ENCODE assay signal across 28 mouse cellular contexts in the genomic region with DNA sequence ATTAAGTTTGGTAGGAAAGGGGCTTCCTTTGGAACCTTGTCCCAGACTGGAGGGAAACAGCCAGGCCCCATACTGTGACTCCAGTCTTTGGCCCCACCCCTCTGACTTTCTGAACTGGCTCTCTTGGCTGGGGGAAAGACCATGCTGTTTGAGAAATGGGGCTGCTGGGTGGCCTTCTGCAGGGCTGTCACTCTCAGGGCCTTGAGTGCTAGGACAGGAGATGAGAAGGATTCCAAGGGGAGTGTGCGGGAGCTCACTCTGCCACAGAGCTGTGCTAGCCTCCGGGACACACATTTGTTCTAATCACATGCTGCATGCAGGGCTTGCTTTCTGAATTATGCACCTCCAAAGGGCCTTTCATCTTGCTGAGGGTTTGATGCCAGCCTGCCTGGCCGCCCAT.
DNase-seq lines count a peak whose midpoint lies in the region; ATAC-seq and TF ChIP-seq lines count a peak whose summit lies in the region.
"Had no signal": no experiment of that assay in that cellular context is flagged by ENCODE, and none has a peak within 500 bp of the region (broad histone marks: within the 10 kb centered on the region; RNA-seq: fewer than 3 reads in every experiment).

No protein-coding gene starts in this region.

- no peak for ATAC-seq in embryonic facial prominence, embryonic 13.5 days (ENCODE audit: insufficient number of reproducible peaks, insufficient read depth, low FRiP score, low TSS enrichment, low read depth)
- ATAC-seq in kidney, embryonic 15.5 days (replicated peaks; ENCODE audit: low FRiP score): peak; percentile 43
- 0 out of 2 replicates have a peak, but pooled peaks have one; percentile 30 for ATAC-seq in midbrain, embryonic 13.5 days
- no peak for ATAC-seq in midbrain, postnatal 0 days (ENCODE audit: low FRiP score)
- peak; percentile 61 for ATAC-seq in midbrain, embryonic 16.5 days
- ATAC-seq: forebrain, embryonic 15.5 days; inflammation-experienced regulatory T-cells, adult 6 months; Patski had no signal

- TF ChIP-seq CTCF in kidney, adult 2 months (conservative IDR thresholded peaks at IDR 0.05; ENCODE audit: insufficient read depth, insufficient read length, low read depth, low read length): no peak
- TF ChIP-seq CTCF in midbrain, postnatal 0 days (IDR thresholded peaks at IDR 0.05): no peak

- no peak for DNase-seq in embryonic facial prominence, embryonic 10.5 days (ENCODE audit: low spot score)
- DNase-seq in kidney, adult 2 months: no peak
- no peak for DNase-seq in midbrain, postnatal 0 days (ENCODE audit: low spot score)
- DNase-seq: adrenal gland, adult 2 months; adrenal gland, postnatal 14 days; B cell, adult 2 months; cerebellum, adult 11 months; cerebellum, adult 8-10 months; gastrocnemius, postnatal 25 days; heart, adult 18-20 months; heart, postnatal 10 days; heart, postnatal 36 days had no signal

- no peak for TF ChIP-seq POLR2A in kidney, adult 2 months (IDR thresholded peaks at IDR 0.05; ENCODE audit: low read depth, low read length)

- no peaks in the 10 kb centered on the region for H3K27me3 ChIP-seq in embryonic facial prominence, embryonic 13.5 days
- H3K27me3 ChIP-seq in embryonic facial prominence, embryonic 10.5 days (replicated peaks; ENCODE audit: low read depth, poor library complexity, severe bottlenecking): no peaks in the 10 kb centered on the region
- H3K27me3 ChIP-seq in kidney, embryonic 15.5 days: no peaks in the 10 kb centered on the region
- H3K27me3 ChIP-seq in kidney, adult 2 months (replicated peaks; ENCODE audit: control insufficient read depth, insufficient read depth, low read length): no peaks in the 10 kb centered on the region
- H3K27me3 ChIP-seq in midbrain, embryonic 13.5 days: no peaks in the 10 kb centered on the region
- no peaks in the 10 kb centered on the region for H3K27me3 ChIP-seq in midbrain, postnatal 0 days (ENCODE audit: insufficient read depth, low read length)
- H3K27me3 ChIP-seq in midbrain, embryonic 16.5 days (ENCODE audit: control insufficient read depth, insufficient read depth, low read depth, low read length): no peaks in the 10 kb centered on the region
- H3K27me3 ChIP-seq: CH12.LX; embryonic facial prominence, embryonic 12.5 days; forebrain, embryonic 12.5 days; forebrain, embryonic 15.5 days; heart, embryonic 12.5 days; heart, embryonic 15.5 days; hindbrain, embryonic 15.5 days; Patski had no signal

- 38% methylated on average over 3 of the region's 3 CpGs for WGBS in embryonic facial prominence, embryonic 13.5 days
- WGBS in embryonic facial prominence, embryonic 10.5 days: 77% methylated on average over 3 of the region's 3 CpGs
- WGBS in kidney, embryonic 15.5 days: 35% methylated on average over 3 of the region's 3 CpGs
- 61% methylated on average over 3 of the region's 3 CpGs for WGBS in kidney, adult 2 months
- WGBS in midbrain, embryonic 13.5 days: 84% methylated on average over 3 of the region's 3 CpGs
- WGBS in midbrain, postnatal 0 days: 43% methylated on average over 3 of the region's 3 CpGs
- 61% methylated on average over 3 of the region's 3 CpGs for WGBS in midbrain, embryonic 16.5 days

- H3K36me3 ChIP-seq in embryonic facial prominence, embryonic 13.5 days: no peaks in the 10 kb centered on the region
- H3K36me3 ChIP-seq in embryonic facial prominence, embryonic 10.5 days (replicated peaks): no peaks in the 10 kb centered on the region
- no peaks in the 10 kb centered on the region for H3K36me3 ChIP-seq in kidney, embryonic 15.5 days
- no peaks in the 10 kb centered on the region for H3K36me3 ChIP-seq in kidney, adult 2 months (ENCODE audit: control insufficient read depth, insufficient read depth, low read length)
- no peaks in the 10 kb centered on the region for H3K36me3 ChIP-seq in midbrain, embryonic 13.5 days
- H3K36me3 ChIP-seq in midbrain, postnatal 0 days (ENCODE audit: insufficient read depth, low read length): no peaks in the 10 kb centered on the region
- no peaks in the 10 kb centered on the region for H3K36me3 ChIP-seq in midbrain, embryonic 16.5 days (ENCODE audit: control insufficient read depth, insufficient read depth, low read length)
- H3K36me3 ChIP-seq: embryonic facial prominence, embryonic 12.5 days; forebrain, embryonic 12.5 days; forebrain, embryonic 15.5 days; G1E; heart, embryonic 12.5 days; heart, embryonic 15.5 days; hindbrain, embryonic 10.5 days; hindbrain, embryonic 15.5 days had no signal

- H3K4me2 ChIP-seq in embryonic facial prominence, embryonic 13.5 days: no peak overlapping the region
- no peak overlapping the region for H3K4me2 ChIP-seq in kidney, embryonic 15.5 days
- H3K4me2 ChIP-seq in midbrain, embryonic 13.5 days (replicated peaks): no peak overlapping the region
- no peak overlapping the region for H3K4me2 ChIP-seq in midbrain, postnatal 0 days (ENCODE audit: low read depth, low read length, poor library complexity, severe bottlenecking)
- no peak overlapping the region for H3K4me2 ChIP-seq in midbrain, embryonic 16.5 days (ENCODE audit: low read length)
- H3K4me2 ChIP-seq: embryonic facial prominence, embryonic 12.5 days; forebrain, embryonic 12.5 days; forebrain, embryonic 15.5 days; heart, embryonic 12.5 days; heart, embryonic 15.5 days; hindbrain, embryonic 15.5 days had no signal

- H3K27ac ChIP-seq in embryonic facial prominence, embryonic 13.5 days: peak overlapping the region; percentile 24; the same call in 1 of the 2 replicates
- H3K27ac ChIP-seq in embryonic facial prominence, embryonic 10.5 days (replicated peaks): no peak overlapping the region
- no peak overlapping the region for H3K27ac ChIP-seq in kidney, embryonic 15.5 days
- H3K27ac ChIP-seq in kidney, adult 2 months (ENCODE audit: insufficient read depth, low read depth, low read length): no peak overlapping the region
- no peak overlapping the region for H3K27ac ChIP-seq in midbrain, embryonic 13.5 days
- H3K27ac ChIP-seq in midbrain, postnatal 0 days (ENCODE audit: low read depth, low read length): no peak overlapping the region
- H3K27ac ChIP-seq in midbrain, embryonic 16.5 days (ENCODE audit: low read length): no peak overlapping the region
- H3K27ac ChIP-seq: embryonic facial prominence, embryonic 12.5 days; forebrain, embryonic 12.5 days; forebrain, embryonic 15.5 days; heart, embryonic 15.5 days; hindbrain, embryonic 10.5 days; hindbrain, embryonic 15.5 days had no signal

- H3K9me3 ChIP-seq in embryonic facial prominence, embryonic 13.5 days: no peaks in the 10 kb centered on the region
- no peaks in the 10 kb centered on the region for H3K9me3 ChIP-seq in embryonic facial prominence, embryonic 10.5 days
- no peaks in the 10 kb centered on the region for H3K9me3 ChIP-seq in kidney, embryonic 15.5 days (replicated peaks)
- H3K9me3 ChIP-seq in midbrain, embryonic 13.5 days: no peaks in the 10 kb centered on the region
- no peaks in the 10 kb centered on the region for H3K9me3 ChIP-seq in midbrain, postnatal 0 days (ENCODE audit: low read length)
- no peaks in the 10 kb centered on the region for H3K9me3 ChIP-seq in midbrain, embryonic 16.5 days (replicated peaks; ENCODE audit: control insufficient read depth, low read length, poor library complexity, severe bottlenecking)
- H3K9me3 ChIP-seq: embryonic facial prominence, embryonic 12.5 days; forebrain, embryonic 12.5 days; forebrain, embryonic 15.5 days; heart, embryonic 12.5 days; heart, embryonic 15.5 days; hindbrain, embryonic 15.5 days had no signal

- no peak overlapping the region for H3K9ac ChIP-seq in embryonic facial prominence, embryonic 13.5 days
- H3K9ac ChIP-seq in kidney, embryonic 15.5 days: no peak overlapping the region
- no peak overlapping the region for H3K9ac ChIP-seq in midbrain, embryonic 13.5 days (replicated peaks)
- no peak overlapping the region for H3K9ac ChIP-seq in midbrain, postnatal 0 days (replicated peaks; ENCODE audit: low read length, poor library complexity, severe bottlenecking)
- no peak overlapping the region for H3K9ac ChIP-seq in midbrain, embryonic 16.5 days (ENCODE audit: low read depth, low read length)
- H3K9ac ChIP-seq: embryonic facial prominence, embryonic 12.5 days; forebrain, embryonic 12.5 days; forebrain, embryonic 15.5 days; heart, embryonic 12.5 days; heart, embryonic 15.5 days; hindbrain, embryonic 15.5 days had no signal

- peaks cover 9% of the 10 kb centered on the region for H3K4me1 ChIP-seq in embryonic facial prominence, embryonic 13.5 days
- H3K4me1 ChIP-seq in embryonic facial prominence, embryonic 10.5 days: peaks cover 10% of the 10 kb centered on the region
- H3K4me1 ChIP-seq in kidney, embryonic 15.5 days: peaks cover 12% of the 10 kb centered on the region
- H3K4me1 ChIP-seq in kidney, adult 2 months (ENCODE audit: control insufficient read depth, insufficient read depth, low read length): no peaks in the 10 kb centered on the region
- H3K4me1 ChIP-seq in midbrain, embryonic 13.5 days (replicated peaks): peaks cover 11% of the 10 kb centered on the region
- H3K4me1 ChIP-seq in midbrain, postnatal 0 days (ENCODE audit: insufficient read depth, low read length): peaks cover 5% of the 10 kb centered on the region; the same call in 1 of the 2 replicates
- peaks cover 4% of the 10 kb centered on the region for H3K4me1 ChIP-seq in midbrain, embryonic 16.5 days (ENCODE audit: control insufficient read depth, insufficient read depth, low read length)
- H3K4me1 ChIP-seq: heart, embryonic 12.5 days; heart, embryonic 15.5 days had no signal

- no peak overlapping the region for H3K4me3 ChIP-seq in embryonic facial prominence, embryonic 13.5 days
- no peak overlapping the region for H3K4me3 ChIP-seq in embryonic facial prominence, embryonic 10.5 days
- no peak overlapping the region for H3K4me3 ChIP-seq in kidney, embryonic 15.5 days (replicated peaks)
- no peak overlapping the region for H3K4me3 ChIP-seq in kidney, adult 2 months (ENCODE audit: insufficient read depth, low read depth, low read length)
- H3K4me3 ChIP-seq in midbrain, embryonic 13.5 days (replicated peaks): no peak overlapping the region
- no peak overlapping the region for H3K4me3 ChIP-seq in midbrain, postnatal 0 days (ENCODE audit: low read depth, low read length)
- no peak overlapping the region for H3K4me3 ChIP-seq in midbrain, embryonic 16.5 days (ENCODE audit: low read depth, low read length)
- H3K4me3 ChIP-seq: embryonic facial prominence, embryonic 12.5 days; erythroblast, embryonic 14.5 days; forebrain, embryonic 12.5 days; forebrain, embryonic 15.5 days; heart, embryonic 12.5 days; heart, embryonic 15.5 days; hindbrain, embryonic 10.5 days; hindbrain, embryonic 15.5 days had no signal

Comparison
In these comparisons a context has a peak if more than half of its experiments do, and no peak if none do; other contexts are left out.
1. ATAC-seq: peak in kidney, embryonic 15.5 days (single experiment), midbrain, embryonic 13.5 days (single experiment) and midbrain, embryonic 16.5 days (single experiment); none in embryonic facial prominence, embryonic 13.5 days (single experiment) and midbrain, postnatal 0 days (single experiment).